Mouse (Mus musculus) intestine, postnatal 0 days (tissue): ENCODE data around the gene 9930021J03Rik. TPM values are rescaled to one million over a fixed set of nuclear protein-coding genes. Genes with fewer than 3 reads are reported as not detected.
A peak's percentile ranks its signal among the peaks of the same experiment; 100 is the strongest.

ENCODE experiments used
- ATAC-seq: fragments of 200-750 bp; cut with Nextera tagmentation; 2 replicates; pipeline ENCODE4 v1.8.0; 2017; ENCODE audit warnings: mild to moderate bottlenecking, moderate TSS enrichment, moderate library complexity
- H3K27ac ChIP-seq: fragments of 300-500 bp; sonication (generic); 2 replicates; pipeline ENCODE4 v1.5.1; 2014; ENCODE audit warnings: mild to moderate bottlenecking, low read depth, low read length, moderate library complexity
- H3K27me3 ChIP-seq: fragments of 300-500 bp; sonication (generic); replicated peaks from 2 replicates; pipeline ENCODE4 v1.6.1; 2014; ENCODE audit warnings: low read length, mixed read lengths; ENCODE audit not compliant: control insufficient read depth, insufficient read depth
- H3K36me3 ChIP-seq: fragments of 300-500 bp; sonication (generic); 2 replicates; pipeline ENCODE4 v1.6.1; 2014; ENCODE audit warnings: mild to moderate bottlenecking, moderate library complexity; ENCODE audit not compliant: control insufficient read depth, insufficient read depth
- H3K4me1 ChIP-seq: fragments of 300-500 bp; sonication (generic); replicated peaks from 2 replicates; pipeline ENCODE4 v1.6.1; 2014; ENCODE audit warnings: antibody characterized with exemption, low read length, mixed read lengths; ENCODE audit not compliant: control insufficient read depth, insufficient read depth
- H3K4me2 ChIP-seq: fragments of 300-500 bp; sonication (generic); replicated peaks from 2 replicates; pipeline ENCODE4 v1.6.1; 2014; ENCODE audit warnings: low read depth, mild to moderate bottlenecking, moderate library complexity
- H3K4me3 ChIP-seq: fragments of 300-500 bp; sonication (generic); 2 replicates; pipeline ENCODE4 v1.5.1; 2014; ENCODE audit warnings: low read depth, low read length
- H3K9ac ChIP-seq: fragments of 300-500 bp; sonication (generic); 2 replicates; pipeline ENCODE4 v1.6.1; 2014; ENCODE audit warnings: mild to moderate bottlenecking, low read depth, low read length
- H3K9me3 ChIP-seq: fragments of 300-500 bp; sonication (generic); 2 replicates; pipeline ENCODE4 v1.6.1; 2016; ENCODE audit warnings: mixed run types; ENCODE audit not compliant: control insufficient read depth
- CTCF ChIP-seq: sonication (generic); IDR thresholded peaks from 2 replicates; pipeline ENCODE4 v1.5.1; 2016; ENCODE audit warnings: low read depth, mild to moderate bottlenecking, control low read depth, antibody characterized with exemption, moderate library complexity
- WGBS: fragments of 180-500 bp; shearing (Covaris S2); extraction: QIAGEN DNeasy Blood & Tissue Kit; methylation state at CpG from one replicate; pipeline ENCODE4 v1.1.7; 2014; 5-methylcytosine and 5-hydroxymethylcytosine counted together
- polyA plus RNA-seq: library from polyadenylated mRNA; unstranded; fragments of >200 nt; fragmentation: Nextera tagmentation; extraction: Ambion mirVana; gene quantifications from 2 replicates; pipeline ENCODE4 v1.2.1, GENCODE M21; 2015

The 9930021J03Rik gene
- polyA plus RNA-seq, 1 experiment from 2014 or later = 3.4 TPM

DNA sequence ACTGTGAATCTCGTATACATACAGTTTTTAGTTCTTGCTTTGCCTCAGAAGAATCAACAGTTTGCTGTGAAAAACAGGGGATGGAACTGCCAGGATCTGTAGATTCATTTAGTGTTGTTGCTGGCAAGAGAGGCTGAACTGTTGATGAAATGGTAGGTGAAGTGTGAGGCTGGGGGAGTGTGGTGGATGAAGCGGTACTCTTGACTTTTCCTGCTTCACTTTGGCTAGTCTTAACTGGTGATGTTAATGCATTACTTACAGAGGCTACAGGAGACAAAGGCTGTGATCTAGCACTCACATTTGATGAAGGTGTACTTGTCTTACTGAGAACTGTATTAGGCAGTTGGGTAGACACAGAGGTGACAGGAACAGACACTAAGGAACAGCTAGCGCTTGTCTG, 87.3 kb downstream of the 9930021J03Rik start:
- Histone ChIP-seq H3K9me3 (no peaks in the 10 kb centered on the region), H3K27ac (no peak overlapping the region), H3K4me2 (no peak overlapping the region), H3K9ac (no peak overlapping the region), H3K27me3 (no peaks in the 10 kb centered on the region), H3K36me3 (peaks cover 29% of the 10 kb centered on the region), H3K4me1 (no peaks in the 10 kb centered on the region; the same call in 1 of the 2 replicates), H3K4me3 (no peak overlapping the region)
- WGBS = 94% methylated on average over 3 of the region's 3 CpGs
- no peak for TF ChIP-seq CTCF
- no peak for ATAC-seq

DNA sequence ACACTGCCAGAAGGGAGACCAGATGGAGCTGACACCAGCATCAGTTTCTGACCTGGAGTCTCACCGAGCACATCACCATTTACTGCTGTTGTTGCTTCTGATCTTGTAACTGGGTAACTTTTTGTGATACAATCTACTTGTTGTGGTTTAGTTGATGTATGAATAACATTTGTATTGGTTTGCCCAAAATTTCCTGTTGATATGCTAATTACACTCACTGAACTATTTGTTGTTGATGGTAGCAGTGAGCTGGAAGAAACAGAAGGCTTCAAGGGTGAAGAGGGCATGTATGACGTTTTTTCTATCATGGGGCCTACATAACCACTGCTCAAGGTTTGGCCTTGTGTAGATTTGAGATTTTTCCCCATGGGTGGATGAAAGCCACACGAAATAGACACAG, 87.9 kb downstream of the 9930021J03Rik start:
- no peak for ATAC-seq
- H3K4me1 ChIP-seq = no peaks in the 10 kb centered on the region; the same call in 1 of the 2 replicates
- 86% methylated on average over 3 of the region's 3 CpGs for WGBS
- H3K36me3 ChIP-seq = peaks cover 27% of the 10 kb centered on the region
- H3K9me3 ChIP-seq = no peaks in the 10 kb centered on the region
- no peak overlapping the region for H3K9ac ChIP-seq
- no peak overlapping the region for H3K4me3 ChIP-seq
- H3K27ac ChIP-seq = no peak overlapping the region
- H3K4me2 ChIP-seq = no peak overlapping the region
- no peaks in the 10 kb centered on the region for H3K27me3 ChIP-seq
- TF ChIP-seq CTCF = no peak

- Histone ChIP-seq H3K27ac (no peak overlapping the region), H3K36me3 (peaks cover 14% of the 10 kb centered on the region), H3K4me3 (no peak overlapping the region), H3K27me3 (no peaks in the 10 kb centered on the region), H3K9ac (no peak overlapping the region), H3K4me2 (no peak overlapping the region), H3K4me1 (no peaks in the 10 kb centered on the region; the same call in 1 of the 2 replicates), H3K9me3 (no peaks in the 10 kb centered on the region)
- no peak for ATAC-seq
- TF ChIP-seq CTCF = no peak
- 91% methylated on average over 4 of the region's 4 CpGs for WGBS
Observed at GRCm38 (mm10) chr19:29713451-29713850, 92.3 kb downstream of the 9930021J03Rik start.

GRCm38 (mm10) chr19:29709461-29709860, 96.3 kb downstream of the 9930021J03Rik start:
- no peak overlapping the region for H3K9ac ChIP-seq
- H3K9me3 ChIP-seq = no peaks in the 10 kb centered on the region
- no peaks in the 10 kb centered on the region for H3K4me1 ChIP-seq
- no peak overlapping the region for H3K27ac ChIP-seq
- no peaks in the 10 kb centered on the region; the same call in 1 of the 2 replicates for H3K36me3 ChIP-seq
- H3K4me3 ChIP-seq = no peak overlapping the region
- no peaks in the 10 kb centered on the region for H3K27me3 ChIP-seq
- H3K4me2 ChIP-seq = no peak overlapping the region
- TF ChIP-seq CTCF = no peak
- 66% methylated on average over 3 of the region's 3 CpGs for WGBS
- no peak for ATAC-seq

DNA sequence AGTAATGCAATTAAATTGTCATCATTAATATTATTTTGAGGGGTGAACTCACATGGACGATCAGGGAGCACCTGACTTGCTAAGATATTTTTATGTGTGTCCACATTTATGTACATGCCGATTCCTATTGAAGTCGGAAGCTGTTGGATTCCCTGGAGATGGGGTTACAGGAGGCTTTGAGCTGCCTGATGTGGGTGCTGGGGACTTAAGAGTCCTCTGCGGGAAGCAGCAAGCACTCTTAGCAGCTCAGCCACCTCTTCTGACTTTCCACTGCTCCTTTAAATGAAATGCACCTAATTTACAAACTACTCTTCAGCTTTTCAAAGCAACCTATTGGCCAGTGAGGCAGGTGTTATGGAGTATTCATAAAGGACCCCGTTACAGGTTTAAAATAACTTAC, 97.3 kb downstream of the 9930021J03Rik start:
- H3K36me3 ChIP-seq = no peaks in the 10 kb centered on the region
- no peaks in the 10 kb centered on the region for H3K27me3 ChIP-seq
- no peak overlapping the region for H3K9ac ChIP-seq
- no peak for ATAC-seq
- TF ChIP-seq CTCF = no peak
- WGBS = 62% methylated on average over 5 of the region's 5 CpGs
- no peak overlapping the region for H3K27ac ChIP-seq
- H3K9me3 ChIP-seq = no peaks in the 10 kb centered on the region
- H3K4me3 ChIP-seq = peak overlapping the region; percentile 29; the same call in 1 of the 2 replicates
- H3K4me1 ChIP-seq = no peaks in the 10 kb centered on the region
- H3K4me2 ChIP-seq = peak overlapping the region; percentile 56

DNA sequence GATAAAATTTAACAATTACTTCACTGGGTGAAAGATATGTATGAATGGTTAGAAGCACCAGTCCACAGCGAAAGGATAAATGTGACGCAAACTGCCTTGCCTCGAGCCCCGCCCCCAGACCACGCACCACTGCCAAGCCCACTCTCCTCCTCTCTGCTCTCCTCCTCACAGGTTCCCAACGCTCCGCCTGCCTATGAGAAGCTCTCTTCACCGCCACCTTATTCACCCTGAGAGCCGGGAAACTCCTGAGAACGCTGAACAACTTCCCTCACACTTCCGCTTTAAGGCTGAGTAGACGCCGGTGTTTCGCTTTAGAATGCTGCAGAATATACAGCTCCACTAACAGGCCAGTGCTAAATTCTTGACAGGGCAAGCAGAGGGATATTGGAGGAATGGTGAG, 97.8 kb downstream of the 9930021J03Rik start:
- no peak for ATAC-seq
- TF ChIP-seq CTCF = no peak
- Histone ChIP-seq H3K9ac (no peak overlapping the region), H3K4me3 (peak overlapping the region; percentile 29), H3K4me1 (no peaks in the 10 kb centered on the region), H3K27ac (no peak overlapping the region), H3K36me3 (no peaks in the 10 kb centered on the region), H3K4me2 (peak overlapping the region; percentile 56), H3K27me3 (no peaks in the 10 kb centered on the region), H3K9me3 (no peaks in the 10 kb centered on the region)
- WGBS = 53% methylated on average over 14 of the region's 14 CpGs
